Mouse (Mus musculus) stomach, embryonic 15.5 days (tissue): ENCODE measurements at regions not wholly inside any gene's neighbourhood (a gene's known extent, or its start where the extent isn't known, plus 50 kb on each side); places are given as distances from the start of the nearest gene placed in this dataset.

ENCODE experiments used
- ATAC-seq: fragments of 200-750 bp; cut with Nextera tagmentation; 2 replicates; pipeline ENCODE4 v1.8.0; 2017; ENCODE audit warnings: low read depth, moderate number of reproducible peaks, moderate TSS enrichment; ENCODE audit not compliant: insufficient read depth, low FRiP score
- H3K27ac ChIP-seq: fragments of 300-500 bp; sonication (generic); 2 replicates; pipeline ENCODE4 v1.5.1; 2015; ENCODE audit warnings: mild to moderate bottlenecking, inconsistent platforms
- H3K27me3 ChIP-seq: fragments of 300-500 bp; sonication (generic); replicated peaks from 2 replicates; pipeline ENCODE4 v1.6.1; 2015; ENCODE audit warnings: inconsistent platforms
- H3K36me3 ChIP-seq: fragments of 300-500 bp; sonication (generic); 2 replicates; pipeline ENCODE4 v1.6.1; 2015; ENCODE audit warnings: inconsistent platforms
- H3K4me1 ChIP-seq: fragments of 300-500 bp; sonication (generic); 2 replicates; pipeline ENCODE4 v1.6.1; 2015; ENCODE audit warnings: inconsistent platforms
- H3K4me2 ChIP-seq: fragments of 300-500 bp; sonication (generic); 2 replicates; pipeline ENCODE4 v1.6.1; 2015; ENCODE audit warnings: mild to moderate bottlenecking, inconsistent platforms
- H3K4me3 ChIP-seq: fragments of 300-500 bp; sonication (generic); replicated peaks from 2 replicates; pipeline ENCODE4 v1.5.1; 2015; ENCODE audit warnings: inconsistent platforms
- H3K9ac ChIP-seq: fragments of 300-500 bp; sonication (generic); 2 replicates; pipeline ENCODE4 v1.6.1; 2015; ENCODE audit warnings: inconsistent platforms
- H3K9me3 ChIP-seq: fragments of 300-500 bp; sonication (generic); 2 replicates; pipeline ENCODE4 v1.6.1; 2016; ENCODE audit warnings: inconsistent platforms
- WGBS: fragments of 180-500 bp; shearing (Covaris S2); methylation state at CpG from one replicate; pipeline ENCODE4 v1.1.7; 2015; 5-methylcytosine and 5-hydroxymethylcytosine counted together

DNA sequence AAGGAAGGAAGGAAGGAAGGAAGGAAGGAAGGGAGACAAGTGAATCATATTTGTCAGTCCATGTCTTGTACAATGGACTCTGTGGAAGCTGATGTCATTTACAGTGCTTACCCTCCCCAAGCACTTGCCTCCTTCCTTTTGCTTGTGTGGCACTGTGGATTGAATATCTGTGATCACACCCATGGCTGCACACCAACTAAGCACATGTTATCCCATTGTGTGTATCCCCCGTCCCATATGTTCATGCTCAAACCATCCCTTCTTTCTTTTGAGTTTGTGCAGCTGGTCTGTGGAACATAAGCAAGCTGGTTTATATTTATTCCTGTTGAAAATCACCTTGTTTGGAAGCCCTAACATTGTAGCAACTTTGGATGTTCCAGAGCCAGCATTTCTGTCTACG, 397.7 kb downstream of the Ttll7 start:
- H3K36me3 ChIP-seq = no peaks in the 10 kb centered on the region
- WGBS = 76% methylated on average over 2 of the region's 2 CpGs
- ATAC-seq = no peak
- no peak overlapping the region for H3K9ac ChIP-seq
- H3K4me1 ChIP-seq = no peaks in the 10 kb centered on the region
- no peaks in the 10 kb centered on the region for H3K9me3 ChIP-seq
- no peak overlapping the region for H3K4me3 ChIP-seq
- no peak overlapping the region for H3K27ac ChIP-seq
- no peaks in the 10 kb centered on the region for H3K27me3 ChIP-seq
- no peak overlapping the region for H3K4me2 ChIP-seq

DNA sequence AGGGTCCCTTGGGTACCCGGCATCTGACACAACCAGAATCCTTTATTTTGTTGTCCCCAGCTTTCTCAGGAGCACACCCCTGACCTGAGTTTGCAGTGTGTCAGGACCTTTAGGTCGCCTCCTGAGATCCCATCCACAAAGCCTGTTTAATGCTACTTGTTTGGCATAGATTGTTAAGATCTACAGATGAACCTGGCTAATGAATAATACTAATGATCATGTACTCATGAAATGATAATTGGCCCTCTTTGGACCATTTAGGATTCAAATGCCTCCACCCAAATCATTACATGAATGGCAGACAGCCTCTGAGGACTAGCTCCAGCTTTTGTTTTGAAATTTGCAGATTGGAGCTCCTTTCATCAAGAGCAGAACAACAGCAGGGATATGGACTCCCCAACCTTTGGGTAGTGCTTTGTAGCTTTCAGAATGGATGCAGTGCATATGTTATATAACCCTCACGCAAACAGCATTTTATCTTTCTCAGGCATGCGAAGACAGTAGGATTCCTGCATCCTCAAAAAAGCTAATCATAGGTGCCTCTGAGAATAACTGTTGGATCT, 400.1 kb downstream of the Ttll7 start:
- 78% methylated on average over 4 of the region's 4 CpGs for WGBS
- Histone ChIP-seq H3K36me3 (no peaks in the 10 kb centered on the region), H3K4me3 (no peak overlapping the region), H3K9me3 (no peaks in the 10 kb centered on the region), H3K4me2 (no peak overlapping the region), H3K9ac (no peak overlapping the region), H3K27me3 (no peaks in the 10 kb centered on the region), H3K4me1 (no peaks in the 10 kb centered on the region), H3K27ac (no peak overlapping the region)
- no peak for ATAC-seq

DNA sequence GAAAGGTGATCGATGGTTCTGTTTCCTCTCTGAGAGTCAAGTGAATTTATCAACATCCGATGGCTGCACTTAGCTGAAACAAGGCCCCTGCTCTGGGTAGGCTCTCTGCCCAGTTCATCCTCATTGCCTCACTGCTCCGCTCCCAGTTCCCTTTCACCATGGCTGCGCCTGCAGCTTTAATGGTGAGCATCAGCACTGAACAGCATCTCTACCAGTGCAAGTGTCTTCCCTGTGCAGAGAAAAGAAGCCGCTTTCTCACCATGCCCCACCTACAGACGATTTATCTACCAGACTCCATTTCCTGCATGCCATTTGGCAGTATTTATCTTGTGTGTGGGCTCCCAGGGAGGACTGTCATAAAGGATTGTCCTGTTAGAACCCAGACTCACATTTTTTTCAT, 400.6 kb downstream of the Ttll7 start:
- Histone ChIP-seq H3K9ac (no peak overlapping the region), H3K27ac (no peak overlapping the region), H3K36me3 (no peaks in the 10 kb centered on the region), H3K4me2 (no peak overlapping the region), H3K27me3 (no peaks in the 10 kb centered on the region), H3K4me1 (no peaks in the 10 kb centered on the region), H3K4me3 (no peak overlapping the region), H3K9me3 (no peaks in the 10 kb centered on the region)
- ATAC-seq = no peak
- WGBS = 44% methylated on average over 6 of the region's 6 CpGs

DNA sequence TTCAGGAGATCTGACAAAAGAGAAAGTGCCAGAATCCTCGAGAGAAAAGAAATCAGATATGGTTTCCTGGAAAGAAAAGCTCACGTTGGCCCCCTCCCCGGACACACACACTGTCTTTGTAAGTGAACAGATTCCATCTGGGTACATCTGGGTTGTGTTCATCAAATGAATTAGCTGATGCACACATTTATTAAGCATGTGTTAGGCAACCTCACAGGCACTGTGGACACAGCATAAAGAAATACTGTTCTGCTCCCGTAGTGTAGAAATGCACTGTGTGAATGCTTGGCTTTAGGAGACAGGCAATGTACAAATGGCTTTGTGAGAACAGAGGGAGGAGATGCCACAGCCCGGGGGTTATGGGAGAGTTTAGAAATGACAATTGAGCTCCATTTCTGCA, 402.3 kb downstream of the Ttll7 start:
- H3K27ac ChIP-seq = no peak overlapping the region
- H3K4me3 ChIP-seq = no peak overlapping the region
- 53% methylated on average over 5 of the region's 5 CpGs for WGBS
- H3K27me3 ChIP-seq = no peaks in the 10 kb centered on the region
- H3K36me3 ChIP-seq = no peaks in the 10 kb centered on the region
- no peak overlapping the region for H3K4me2 ChIP-seq
- H3K9me3 ChIP-seq = no peaks in the 10 kb centered on the region
- ATAC-seq = no peak
- H3K4me1 ChIP-seq = no peaks in the 10 kb centered on the region
- H3K9ac ChIP-seq = no peak overlapping the region

DNA sequence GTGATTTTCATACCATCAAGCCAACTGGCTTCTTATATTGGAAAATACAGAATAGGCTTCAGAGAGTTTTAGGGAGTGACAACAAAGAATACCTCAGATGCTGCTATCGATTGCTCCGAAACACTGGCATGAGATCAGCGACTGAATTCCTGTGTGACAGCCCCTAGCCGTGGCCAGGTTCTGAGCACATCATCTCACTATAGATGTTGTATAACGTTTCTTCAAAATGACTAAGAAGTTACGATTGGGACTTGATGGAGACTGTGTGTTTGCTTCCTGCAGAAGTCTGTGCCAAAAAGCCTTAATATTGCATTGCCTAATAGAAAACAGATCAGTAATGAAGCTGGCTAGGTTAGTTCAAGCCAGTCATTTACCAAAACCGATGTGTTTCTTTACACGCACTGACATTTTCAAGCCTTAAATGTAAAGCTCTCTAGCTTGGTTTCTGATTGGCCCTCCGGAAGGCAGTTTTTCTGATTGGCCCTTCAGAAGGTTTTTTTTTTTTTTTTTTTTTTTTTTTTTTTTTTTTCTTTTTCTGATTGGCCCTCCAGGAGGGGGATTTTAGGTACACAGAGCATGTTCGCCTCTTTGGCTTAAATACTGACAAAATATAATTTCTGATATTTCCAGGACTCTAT, 408.9 kb downstream of the Ttll7 start:
- no peak for ATAC-seq
- Histone ChIP-seq H3K4me3 (no peak overlapping the region), H3K36me3 (no peaks in the 10 kb centered on the region), H3K4me2 (no peak overlapping the region), H3K9me3 (no peaks in the 10 kb centered on the region), H3K27me3 (no peaks in the 10 kb centered on the region), H3K27ac (no peak overlapping the region), H3K4me1 (no peaks in the 10 kb centered on the region), H3K9ac (no peak overlapping the region)
- WGBS = 81% methylated on average over 10 of the region's 10 CpGs

DNA sequence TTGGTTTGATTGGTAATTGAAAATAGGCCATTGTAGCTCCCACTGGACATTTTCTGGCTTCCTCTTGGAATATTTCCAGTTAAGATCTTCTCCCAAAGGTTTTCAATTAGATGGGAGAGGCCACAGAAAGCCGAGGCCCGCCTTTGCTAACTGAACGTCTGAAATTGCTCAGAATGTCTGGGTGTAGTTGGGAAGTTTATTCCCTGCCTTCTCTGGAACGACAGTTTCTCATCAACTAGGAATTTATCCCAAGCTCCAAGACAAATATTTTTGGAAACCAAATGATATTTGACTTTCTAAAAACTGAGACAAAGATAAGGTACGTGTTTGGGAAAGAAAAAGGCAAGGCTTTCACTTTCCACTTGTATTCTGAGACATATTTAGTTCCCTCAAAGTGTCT, 414.4 kb downstream of the Ttll7 start:
- no peaks in the 10 kb centered on the region for H3K9me3 ChIP-seq
- no peak overlapping the region for H3K4me2 ChIP-seq
- no peaks in the 10 kb centered on the region for H3K27me3 ChIP-seq
- H3K36me3 ChIP-seq = no peaks in the 10 kb centered on the region
- no peaks in the 10 kb centered on the region for H3K4me1 ChIP-seq
- no peak overlapping the region for H3K4me3 ChIP-seq
- H3K27ac ChIP-seq = no peak overlapping the region
- H3K9ac ChIP-seq = no peak overlapping the region
- ATAC-seq = no peak
- 52% methylated on average over 5 of the region's 5 CpGs for WGBS

DNA sequence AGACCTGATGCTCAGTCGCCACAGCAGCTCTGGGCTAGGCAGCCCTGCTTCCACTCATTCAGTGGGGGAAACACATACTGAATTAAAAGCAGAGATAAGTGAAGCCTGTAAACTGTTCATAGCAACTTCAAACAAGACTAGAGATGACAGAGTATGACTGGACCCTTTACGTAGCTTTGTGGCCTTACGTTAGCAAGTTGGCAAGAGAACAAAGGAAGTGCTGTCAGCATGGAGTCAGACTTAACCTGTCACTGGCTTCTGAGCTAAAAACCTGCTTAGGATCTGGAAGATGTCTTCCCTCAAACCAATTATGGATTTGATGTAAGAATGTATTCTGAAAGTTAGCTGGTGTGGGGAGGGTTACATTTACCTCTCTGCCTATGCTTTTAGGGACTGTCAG, 421.3 kb downstream of the Ttll7 start:
- Histone ChIP-seq H3K4me3 (no peak overlapping the region), H3K9ac (no peak overlapping the region), H3K27me3 (no peaks in the 10 kb centered on the region), H3K4me2 (no peak overlapping the region), H3K9me3 (no peaks in the 10 kb centered on the region), H3K4me1 (no peaks in the 10 kb centered on the region), H3K27ac (no peak overlapping the region), H3K36me3 (no peaks in the 10 kb centered on the region)
- ATAC-seq = no peak
- WGBS = 57% methylated on average over 3 of the region's 3 CpGs

DNA sequence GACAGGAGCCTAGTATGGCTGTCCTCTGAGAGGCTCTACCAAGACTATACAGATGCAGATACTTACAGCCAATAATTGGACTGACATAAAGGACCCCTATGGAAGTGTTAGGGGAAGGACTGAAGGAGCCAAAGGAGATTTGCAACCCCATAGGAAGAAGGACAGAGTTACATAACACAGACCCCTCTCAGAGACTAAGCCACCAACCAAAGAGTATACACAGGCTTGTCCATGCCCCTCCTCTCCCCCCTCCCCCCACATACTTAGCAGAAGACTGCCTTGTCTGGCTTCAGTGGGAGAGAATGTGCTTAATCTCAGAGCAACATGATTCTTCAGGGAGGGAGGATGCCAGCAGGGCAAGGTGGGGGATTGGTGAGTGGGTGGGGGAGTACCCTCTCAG, 426.4 kb downstream of the Ttll7 start:
- Histone ChIP-seq H3K4me2 (no peak overlapping the region), H3K9me3 (no peaks in the 10 kb centered on the region), H3K36me3 (no peaks in the 10 kb centered on the region), H3K4me3 (no peak overlapping the region), H3K9ac (no peak overlapping the region), H3K4me1 (no peaks in the 10 kb centered on the region), H3K27me3 (no peaks in the 10 kb centered on the region), H3K27ac (no peak overlapping the region)
- ATAC-seq = no peak

DNA sequence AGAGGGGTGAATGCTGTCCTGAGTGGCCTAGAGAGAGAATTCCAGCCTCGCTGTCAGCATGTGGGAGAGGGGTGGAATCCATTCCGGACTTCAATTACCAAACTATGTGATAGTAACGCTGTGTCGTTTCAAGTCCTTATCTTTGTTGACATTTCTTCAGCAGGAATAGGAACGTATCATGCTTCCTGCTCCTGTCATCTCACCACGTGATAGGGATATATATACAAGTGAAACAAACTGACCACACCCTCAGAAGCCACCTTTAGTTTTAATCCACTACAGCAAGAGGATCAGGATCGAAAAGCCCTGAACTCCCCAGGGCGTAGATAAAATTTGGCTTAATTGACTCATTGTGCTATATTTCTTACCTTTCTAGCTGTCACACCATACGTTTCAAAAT, 431.6 kb downstream of the Ttll7 start:
- no peak overlapping the region for H3K4me2 ChIP-seq
- no peak overlapping the region for H3K4me3 ChIP-seq
- no peak overlapping the region for H3K27ac ChIP-seq
- H3K36me3 ChIP-seq = no peaks in the 10 kb centered on the region
- 52% methylated on average over 9 of the region's 9 CpGs for WGBS
- H3K9ac ChIP-seq = no peak overlapping the region
- H3K27me3 ChIP-seq = no peaks in the 10 kb centered on the region
- ATAC-seq = no peak
- H3K4me1 ChIP-seq = no peaks in the 10 kb centered on the region
- no peaks in the 10 kb centered on the region for H3K9me3 ChIP-seq

DNA sequence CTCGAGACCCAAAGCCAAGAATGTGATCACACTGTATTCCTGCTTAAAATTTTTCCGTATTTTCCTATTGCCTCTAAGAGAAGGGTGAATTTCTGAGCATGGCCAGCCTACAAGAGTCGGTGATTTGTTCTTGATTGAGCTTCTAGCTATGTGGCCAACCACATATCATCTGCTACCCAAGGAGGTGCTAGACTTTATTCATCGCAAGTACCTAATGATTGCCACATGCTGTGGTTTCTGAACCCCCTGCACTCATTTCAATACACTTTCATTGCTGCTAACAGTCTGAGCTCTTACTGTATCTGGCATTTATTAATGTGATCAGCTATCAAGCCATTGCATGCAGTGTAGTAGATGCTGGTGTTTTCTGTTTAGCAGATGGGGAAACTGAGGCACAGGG, 432.2 kb downstream of the Ttll7 start:
- Histone ChIP-seq H3K27me3 (no peaks in the 10 kb centered on the region), H3K4me3 (no peak overlapping the region), H3K4me1 (no peaks in the 10 kb centered on the region), H3K9ac (no peak overlapping the region), H3K36me3 (no peaks in the 10 kb centered on the region), H3K27ac (no peak overlapping the region), H3K4me2 (no peak overlapping the region), H3K9me3 (no peaks in the 10 kb centered on the region)
- no peak for ATAC-seq
- 93% methylated on average over 4 of the region's 4 CpGs for WGBS

DNA sequence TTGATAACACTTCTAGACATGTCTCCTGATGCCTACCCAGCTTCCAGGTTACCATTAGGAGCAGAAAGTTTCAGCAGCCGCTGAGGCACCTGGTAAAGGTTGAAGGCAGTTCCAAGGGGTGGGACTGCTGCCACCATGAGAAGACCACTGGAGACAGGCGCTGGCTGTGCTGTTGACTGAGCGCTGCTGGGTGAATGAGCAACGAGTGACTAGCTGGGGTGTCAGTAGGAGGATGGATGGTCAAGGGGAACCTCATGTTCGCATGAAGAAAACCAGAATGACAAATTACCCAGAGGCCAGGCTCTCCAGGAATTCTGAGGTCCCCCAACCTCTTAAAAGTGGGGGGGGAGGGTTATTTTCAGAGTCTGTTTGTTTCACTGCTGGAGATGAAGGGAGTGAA, 433.3 kb downstream of the Ttll7 start:
- Histone ChIP-seq H3K9ac (no peak overlapping the region), H3K27me3 (no peaks in the 10 kb centered on the region), H3K27ac (no peak overlapping the region), H3K36me3 (no peaks in the 10 kb centered on the region), H3K4me2 (no peak overlapping the region), H3K9me3 (no peaks in the 10 kb centered on the region), H3K4me3 (no peak overlapping the region), H3K4me1 (no peaks in the 10 kb centered on the region)
- no peak for ATAC-seq
- WGBS = 36% methylated on average over 5 of the region's 5 CpGs

DNA sequence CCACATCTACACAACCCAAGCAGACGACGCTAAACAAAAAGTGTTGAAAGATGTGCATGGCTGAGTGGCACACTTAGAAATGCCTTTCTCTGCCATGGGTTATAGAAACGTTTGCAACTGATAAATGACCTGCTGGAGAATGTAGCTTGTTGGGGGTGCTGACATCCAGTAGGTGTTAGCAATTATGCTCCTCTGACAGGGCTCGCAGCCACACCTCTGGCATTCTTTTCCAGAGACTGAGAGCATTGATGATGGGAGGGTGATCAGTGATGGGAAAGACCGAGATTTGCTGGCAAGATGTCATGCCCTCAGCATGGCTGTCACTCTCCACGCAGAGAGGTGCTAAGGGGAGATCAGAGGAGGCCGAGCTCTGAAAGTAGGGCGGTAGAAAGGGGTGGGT, 435.3 kb downstream of the Ttll7 start:
- WGBS = 66% methylated on average over 8 of the region's 8 CpGs
- Histone ChIP-seq H3K36me3 (no peaks in the 10 kb centered on the region), H3K4me1 (no peaks in the 10 kb centered on the region), H3K9ac (no peak overlapping the region), H3K27ac (no peak overlapping the region), H3K4me3 (no peak overlapping the region), H3K27me3 (no peaks in the 10 kb centered on the region), H3K4me2 (no peak overlapping the region), H3K9me3 (no peaks in the 10 kb centered on the region)
- no peak for ATAC-seq

DNA sequence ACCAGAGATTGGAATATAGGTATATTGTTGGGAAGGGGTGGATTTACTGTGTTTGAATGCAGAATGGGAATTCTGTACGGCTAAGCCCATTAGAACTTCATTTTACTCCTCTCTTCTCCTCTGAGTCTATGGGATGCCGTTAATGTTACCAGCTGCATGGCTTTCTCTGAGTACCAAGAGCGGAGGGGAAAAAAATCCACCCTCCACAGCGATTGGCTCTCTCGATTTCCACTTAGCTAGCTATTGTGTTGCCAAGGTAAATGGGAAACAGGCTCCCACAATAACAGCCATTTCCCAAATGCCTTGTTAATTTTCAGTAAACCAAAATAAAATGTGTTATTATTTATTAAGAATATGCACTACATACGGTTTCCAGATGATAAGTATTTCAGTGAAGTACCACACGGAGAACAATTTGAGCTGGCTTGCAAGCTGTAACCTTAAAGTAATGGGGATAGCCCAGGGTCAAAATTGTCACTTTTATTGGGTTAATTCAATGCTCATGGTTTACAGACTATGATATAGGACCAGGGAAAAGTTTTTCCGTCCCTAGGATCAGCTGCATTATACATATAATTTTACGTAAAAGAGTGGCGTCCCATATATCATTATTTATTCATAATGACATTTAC, 439.6 kb downstream of the Ttll7 start:
- Histone ChIP-seq H3K4me2 (no peak overlapping the region), H3K9me3 (no peaks in the 10 kb centered on the region), H3K4me3 (no peak overlapping the region), H3K27me3 (no peaks in the 10 kb centered on the region), H3K36me3 (no peaks in the 10 kb centered on the region), H3K4me1 (no peaks in the 10 kb centered on the region), H3K27ac (no peak overlapping the region), H3K9ac (no peak overlapping the region)
- ATAC-seq = no peak
- WGBS = 89% methylated on average over 10 of the region's 10 CpGs
